Mouse (Mus musculus) lung, adult 2 months (tissue): ENCODE data around the gene Stra6l.

Experiments used
- CTCF ChIP-seq: fragments of 200-500 bp; IDR thresholded peaks from 2 replicates; pipeline ENCODE4 v1.5.1; 2011; ENCODE audit warnings: mild to moderate bottlenecking, low read length, control low read depth; ENCODE audit not compliant: insufficient read depth
- POLR2A ChIP-seq: fragments of 200-500 bp; IDR thresholded peaks from 2 replicates; pipeline ENCODE4 v1.6.1; 2011; ENCODE audit warnings: low read depth, mild to moderate bottlenecking, control low read depth, low read length, borderline replicate concordance; ENCODE audit errors: extremely low read depth

- TF ChIP-seq CTCF (no peak), POLR2A (no peak)
These were observed 327 bp downstream of the Stra6l start for GRCm38 (mm10) chr4:45848825-45849156.
